Mouse (Mus musculus) liver, adult 2 months (tissue): ENCODE results near the gene Erp27. TPM values are rescaled to one million over a fixed set of nuclear protein-coding genes. Genes with fewer than 3 reads are reported as not detected.

ENCODE experiments used
- DNase-seq: peaks from one replicate; pipeline ENCODE4 v3.0.0-alpha.2; 2011; ENCODE audit warnings: low read depth, low spot score; ENCODE audit errors: extremely low read depth
- H3K27ac ChIP-seq: fragments of 200-500 bp; replicated peaks from 2 replicates; pipeline ENCODE4 v1.5.1; 2012; ENCODE audit warnings: low read depth, mild to moderate bottlenecking, control low read depth, inconsistent platforms, low read length; ENCODE audit not compliant: insufficient read depth
- H3K27me3 ChIP-seq: fragments of 200-500 bp; 2 replicates; pipeline ENCODE4 v1.6.1; 2012; ENCODE audit warnings: mild to moderate bottlenecking, moderate library complexity, low read length, inconsistent platforms; ENCODE audit not compliant: control insufficient read depth, insufficient read depth
- H3K36me3 ChIP-seq: fragments of 200-500 bp; 2 replicates; pipeline ENCODE4 v1.6.1; 2012; ENCODE audit warnings: low read length, inconsistent platforms; ENCODE audit not compliant: control insufficient read depth, insufficient read depth
- H3K4me1 ChIP-seq: fragments of 200-500 bp; 2 replicates; pipeline ENCODE4 v1.6.1; 2011; ENCODE audit warnings: low read length; ENCODE audit not compliant: control insufficient read depth, insufficient read depth
- H3K4me3 ChIP-seq: fragments of 200-500 bp; 2 replicates; pipeline ENCODE4 v1.5.1; 2011; ENCODE audit warnings: low read depth, mild to moderate bottlenecking, control low read depth, low read length, moderate library complexity; ENCODE audit not compliant: insufficient read depth
- H3K79me2 ChIP-seq: fragments of 200-500 bp; 2 replicates; pipeline ENCODE4 v1.6.1; 2012; ENCODE audit warnings: inconsistent platforms, mild to moderate bottlenecking, low read length, moderate library complexity; ENCODE audit not compliant: control insufficient read depth, insufficient read depth
- H3K9ac ChIP-seq: fragments of 200-500 bp; 2 replicates; pipeline ENCODE4 v1.6.1; 2012; ENCODE audit warnings: low read depth, mild to moderate bottlenecking, control low read depth, inconsistent platforms, low read length
- CTCF ChIP-seq: fragments of 200-500 bp; IDR thresholded peaks from 2 replicates; pipeline ENCODE4 v1.5.1; 2011; ENCODE audit warnings: low read depth, low read length, control low read depth
- POLR2A ChIP-seq: fragments of 200-500 bp; IDR thresholded peaks from 2 replicates; pipeline ENCODE4 v1.6.1; 2011; ENCODE audit warnings: low read length, control low read depth; ENCODE audit not compliant: insufficient read depth; ENCODE audit errors: extremely low read depth
- WGBS: fragments of 180-500 bp; shearing (Covaris S2); methylation state at CpG from one replicate; pipeline ENCODE4 v1.1.7; 2018; 5-methylcytosine and 5-hydroxymethylcytosine counted together
- polyA plus RNA-seq: library from polyadenylated mRNA; depleted of rRNA; stranded (reverse); fragments of >200 nt; gene quantifications from 2 replicates; pipeline ENCODE4 v1.2.3, GENCODE M21; 2012
- total RNA-seq: library from RNA; depleted of rRNA; stranded (reverse); fragments of >200 nt; gene quantifications from 2 replicates; pipeline ENCODE4 v1.2.3, GENCODE M21; 2014

The Erp27 gene
- total and polyA plus RNA-seq, 2 experiments: 0.55 to 1.8 TPM

DNA sequence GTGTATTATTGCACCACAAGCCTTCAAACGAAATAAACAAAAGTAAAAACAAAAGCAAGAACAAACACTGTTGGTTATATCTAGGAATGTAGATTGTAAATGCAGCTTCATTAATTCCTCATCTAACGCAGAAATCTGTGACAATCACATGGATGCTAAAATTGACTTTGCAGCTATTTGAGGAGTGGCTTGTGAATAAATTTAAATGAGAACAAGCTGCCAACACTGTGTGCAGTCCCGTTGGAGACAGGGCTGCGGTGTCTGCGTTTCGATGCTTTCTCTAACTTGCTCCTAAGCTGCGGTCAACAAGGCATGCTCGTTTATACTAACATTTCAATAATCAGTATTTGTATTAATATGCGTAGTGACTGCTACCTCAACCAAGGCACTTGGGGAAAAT, 20.3 kb upstream of the Erp27 start:
- Histone ChIP-seq H3K27ac (no peak overlapping the region), H3K4me1 (no peaks in the 10 kb centered on the region), H3K79me2 (no peaks in the 10 kb centered on the region), H3K36me3 (no peaks in the 10 kb centered on the region), H3K9ac (no peak overlapping the region), H3K4me3 (no peak overlapping the region), H3K27me3 (no peaks in the 10 kb centered on the region)
- no peak for TF ChIP-seq POLR2A
- TF ChIP-seq CTCF: no peak
- 85% methylated on average over 9 of the region's 9 CpGs for WGBS
- no peak for DNase-seq

DNA sequence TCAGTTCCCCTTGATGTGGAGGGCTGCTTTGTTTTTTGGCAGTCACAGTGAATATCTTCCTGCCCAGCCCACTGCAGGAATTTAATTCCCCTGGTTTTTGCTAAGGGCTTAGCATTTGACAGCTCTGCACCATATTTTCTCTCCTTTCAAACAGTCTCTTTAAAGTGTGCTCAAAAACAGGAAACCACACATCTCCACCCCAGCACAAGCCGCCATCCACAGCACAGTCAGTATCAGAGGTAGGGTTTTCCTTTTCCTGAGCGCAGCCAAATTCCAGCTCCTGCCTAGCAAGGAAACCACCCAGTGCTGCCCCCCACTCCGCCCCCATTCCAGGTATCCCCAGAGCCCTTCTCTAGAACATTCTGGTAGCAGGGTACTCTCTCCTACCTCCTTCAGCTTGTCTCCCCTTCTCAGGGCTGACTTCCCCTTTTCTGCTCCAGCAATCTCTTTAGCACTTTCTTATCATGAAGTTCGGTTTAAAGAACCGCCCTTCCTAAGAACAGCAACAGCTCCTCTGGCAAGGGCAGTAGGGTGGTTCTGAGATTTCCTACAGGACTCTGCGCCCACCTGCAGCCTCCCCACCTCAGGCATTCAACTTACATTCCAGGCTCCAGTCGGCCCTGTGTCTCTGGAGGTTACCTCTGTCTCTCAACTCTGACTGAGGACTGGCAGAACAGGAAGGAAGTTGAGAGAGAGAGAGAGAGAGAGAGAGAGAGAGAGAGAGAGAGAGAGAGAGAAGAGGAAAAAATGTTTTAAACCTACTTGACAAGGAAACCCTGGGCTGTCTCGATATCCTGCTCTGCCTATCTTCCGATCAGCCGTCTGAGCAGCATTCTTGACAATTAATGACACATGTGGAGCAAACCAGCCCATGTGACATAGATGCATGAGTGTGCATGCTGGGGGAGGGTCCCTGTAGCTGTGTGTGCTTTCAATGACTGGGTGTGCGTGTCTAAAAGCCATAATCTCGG, 19.4 kb upstream of the Erp27 start, which contains the start of gene Arhgdib:
Gene Arhgdib (minus strand): TSS at position 849 of the 971 bp plus-strand sequence.
- Histone ChIP-seq H3K4me1 (no peaks in the 10 kb centered on the region), H3K36me3 (no peaks in the 10 kb centered on the region), H3K4me3 (peak within 1 kb of the TSS; percentile 32), H3K27ac (peak within 1 kb of the TSS; percentile 85), H3K79me2 (no peaks in the 10 kb centered on the region), H3K9ac (peak within 1 kb of the TSS; percentile 72), H3K27me3 (no peaks in the 10 kb centered on the region)
- 51% methylated on average over 12 of the region's 12 CpGs for WGBS
- no peak for DNase-seq
- no peak for TF ChIP-seq CTCF
- TF ChIP-seq POLR2A: no peak

DNA sequence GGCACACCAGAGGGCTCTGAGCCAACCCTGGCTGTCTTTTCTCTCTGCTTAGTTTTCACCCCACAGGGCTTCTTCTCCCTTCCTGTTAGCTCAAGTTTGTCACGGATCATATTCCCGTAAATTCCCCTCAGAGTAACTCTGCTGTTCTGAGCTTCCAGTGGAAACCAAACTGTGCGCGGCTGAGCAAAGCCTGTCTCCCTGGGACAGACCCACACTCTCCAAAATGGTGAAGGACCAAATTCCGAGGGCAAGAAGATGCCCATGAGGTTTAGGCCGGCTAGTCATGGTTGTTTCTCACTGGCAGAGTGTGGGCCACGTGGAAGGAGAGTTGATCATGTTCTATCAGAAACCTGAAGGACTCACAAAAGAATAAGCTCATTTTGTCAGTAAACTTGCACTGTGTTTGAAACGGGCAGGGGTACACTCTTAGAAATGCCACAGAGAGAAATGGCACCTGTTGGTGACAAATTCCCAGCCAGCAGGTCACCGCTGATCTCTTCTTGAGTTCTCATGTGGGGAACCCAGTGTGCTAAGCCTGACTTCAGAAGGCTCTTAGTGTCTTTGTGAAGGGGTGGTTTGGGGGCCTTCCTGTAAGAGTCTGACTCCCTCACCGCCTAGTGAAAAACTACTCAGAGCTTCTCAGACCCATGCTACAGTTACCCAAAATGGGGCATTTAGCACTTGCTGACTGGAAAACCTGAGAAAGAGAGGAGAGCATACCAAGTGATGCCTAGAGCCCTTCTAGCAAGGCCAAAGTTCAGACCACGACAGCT, 18.4 kb upstream of the Erp27 start:
- DNase-seq: no peak
- peak overlapping the region; percentile 69 for H3K9ac ChIP-seq

DNA sequence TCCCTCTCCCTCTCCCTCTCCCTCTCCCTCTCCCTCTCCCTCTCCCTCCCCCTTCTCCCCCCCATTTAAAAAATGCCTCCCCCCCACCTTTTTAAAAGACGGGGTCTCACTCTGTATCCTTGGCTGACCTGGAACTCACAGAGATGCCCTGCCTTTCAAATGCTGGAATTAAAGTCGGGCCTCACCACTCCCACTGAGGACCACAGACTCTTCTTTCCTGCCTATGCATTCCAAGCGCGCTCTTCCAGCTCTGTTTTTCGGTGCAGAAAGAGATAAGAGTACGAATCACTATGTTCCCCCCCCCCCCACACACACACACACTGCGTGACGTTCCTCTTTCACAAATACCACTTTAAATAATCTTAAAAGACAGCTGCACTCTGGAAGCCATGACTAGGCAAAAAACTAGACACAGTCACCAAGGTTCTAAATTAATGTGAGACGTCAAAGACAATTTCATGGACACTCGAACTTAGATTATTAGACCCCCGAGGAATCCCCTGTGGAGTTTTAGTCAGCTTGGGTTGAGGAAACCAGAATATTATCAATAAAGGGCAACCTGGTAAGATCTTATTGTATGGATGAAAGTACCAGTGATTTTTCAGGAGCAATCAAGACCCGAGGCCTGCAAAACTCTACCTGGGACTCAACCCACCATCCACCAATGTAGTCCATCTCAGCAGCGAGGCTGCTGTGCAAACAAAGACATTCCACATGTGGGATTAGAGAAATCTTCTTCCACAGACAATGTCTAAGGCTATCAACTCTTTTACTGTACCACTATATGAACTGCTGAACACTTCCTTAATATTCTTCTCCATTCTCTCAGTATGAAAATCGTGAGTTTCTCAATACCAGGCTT, 17.6 kb upstream of the Erp27 start:
- 59% methylated on average over 14 of the region's 14 CpGs for WGBS
- TF ChIP-seq CTCF (no peak), POLR2A (no peak)
- H3K27ac ChIP-seq: peak overlapping the region; percentile 85
- H3K4me1 ChIP-seq: no peaks in the 10 kb centered on the region
- no peaks in the 10 kb centered on the region; the same call in 1 of the 2 replicates for H3K79me2 ChIP-seq
- DNase-seq: no peak
- peak overlapping the region; percentile 31; the same call in 1 of the 2 replicates for H3K9ac ChIP-seq
- H3K4me3 ChIP-seq: peak overlapping the region; percentile 24; the same call in 1 of the 2 replicates
- no peaks in the 10 kb centered on the region for H3K27me3 ChIP-seq
- H3K36me3 ChIP-seq: no peaks in the 10 kb centered on the region

More for the DNA sequence above, 18.4 kb upstream of the Erp27 start:
- no peak for TF ChIP-seq POLR2A
- no peak for TF ChIP-seq CTCF
- H3K36me3 ChIP-seq: no peaks in the 10 kb centered on the region
- H3K4me3 ChIP-seq: peak overlapping the region; percentile 32
- peak overlapping the region; percentile 85 for H3K27ac ChIP-seq
- no peaks in the 10 kb centered on the region for H3K27me3 ChIP-seq
- H3K79me2 ChIP-seq: no peaks in the 10 kb centered on the region; the same call in 1 of the 2 replicates
- H3K4me1 ChIP-seq: no peaks in the 10 kb centered on the region
- WGBS: 65% methylated on average over 11 of the region's 11 CpGs
